Mouse (Mus musculus) G1E (cell line): ENCODE measurements around the gene Nploc4.

Experiments used
- CTCF ChIP-seq: IDR thresholded peaks from 2 replicates; pipeline ENCODE4 v1.5.1; 2012; ENCODE audit warnings: low read depth, low read length, inconsistent platforms, mixed read lengths
- TAL1 ChIP-seq: conservative IDR thresholded peaks from 2 replicates; pipeline ENCODE4 v1.6.1; 2012; ENCODE audit warnings: low read depth, low read length, inconsistent platforms, mixed read lengths

- no peak for TF ChIP-seq CTCF
- no peak for TF ChIP-seq TAL1
Observed at GRCm38 (mm10) chr11:120356319-120356840, 81.1 kb downstream of the Nploc4 start.
